Mouse (Mus musculus) thymus, adult 2 months (tissue): Measurements from ENCODE around the gene Cxcr6. TPM values are rescaled to one million over a fixed set of nuclear protein-coding genes. Genes with fewer than 3 reads are reported as not detected.

ENCODE experiments used
- DNase-seq: peaks from one replicate; pipeline ENCODE4 v3.0.0; 2021
- H3K27ac ChIP-seq: fragments of 200-500 bp; 2 replicates; pipeline ENCODE4 v1.5.1; 2012; ENCODE audit warnings: low read length, control low read depth; ENCODE audit not compliant: control insufficient read depth, insufficient read depth
- H3K27me3 ChIP-seq: fragments of 200-500 bp; 2 replicates; pipeline ENCODE4 v1.6.1; 2012; ENCODE audit warnings: mild to moderate bottlenecking, low read length, moderate library complexity, mixed read lengths; ENCODE audit not compliant: control insufficient read depth, insufficient read depth
- H3K36me3 ChIP-seq: fragments of 200-500 bp; 2 replicates; pipeline ENCODE4 v1.6.1; 2012; ENCODE audit warnings: mild to moderate bottlenecking, low read length, moderate library complexity; ENCODE audit not compliant: control insufficient read depth, insufficient read depth
- H3K4me1 ChIP-seq: fragments of 200-500 bp; replicated peaks from 2 replicates; pipeline ENCODE4 v1.6.1; 2012; ENCODE audit warnings: low read length; ENCODE audit not compliant: control insufficient read depth, insufficient read depth
- H3K4me3 ChIP-seq: fragments of 200-500 bp; 2 replicates; pipeline ENCODE4 v1.5.1; 2012; ENCODE audit warnings: mild to moderate bottlenecking, low read length, control low read depth, moderate library complexity; ENCODE audit not compliant: control insufficient read depth, insufficient read depth
- CTCF ChIP-seq: fragments of 200-500 bp; IDR thresholded peaks from 2 replicates; pipeline ENCODE4 v1.5.1; 2012; ENCODE audit warnings: mild to moderate bottlenecking, control low read depth, low read length, moderate library complexity, borderline replicate concordance; ENCODE audit not compliant: control insufficient read depth, poor library complexity, insufficient read depth; ENCODE audit errors: extremely low read depth
- POLR2A ChIP-seq: fragments of 200-500 bp; IDR thresholded peaks from 2 replicates; pipeline ENCODE4 v1.6.1; 2012; ENCODE audit warnings: mild to moderate bottlenecking, low read length, control low read depth, moderate library complexity; ENCODE audit not compliant: control insufficient read depth, poor library complexity, insufficient read depth; ENCODE audit errors: extremely low read depth
- WGBS: fragments of 180-500 bp; shearing (Covaris S2); methylation state at CpG from one replicate; pipeline ENCODE4 v1.1.7; 2018; 5-methylcytosine and 5-hydroxymethylcytosine counted together
- polyA plus RNA-seq: library from polyadenylated mRNA; depleted of rRNA; stranded (reverse); fragments of >200 nt; gene quantifications from 2 replicates; pipeline ENCODE4 v1.2.3, GENCODE M21; 2012; rRNA removed

Gene Cxcr6
- polyA plus RNA-seq = 4.3 and 4.6 TPM in 2 replicates

DNA sequence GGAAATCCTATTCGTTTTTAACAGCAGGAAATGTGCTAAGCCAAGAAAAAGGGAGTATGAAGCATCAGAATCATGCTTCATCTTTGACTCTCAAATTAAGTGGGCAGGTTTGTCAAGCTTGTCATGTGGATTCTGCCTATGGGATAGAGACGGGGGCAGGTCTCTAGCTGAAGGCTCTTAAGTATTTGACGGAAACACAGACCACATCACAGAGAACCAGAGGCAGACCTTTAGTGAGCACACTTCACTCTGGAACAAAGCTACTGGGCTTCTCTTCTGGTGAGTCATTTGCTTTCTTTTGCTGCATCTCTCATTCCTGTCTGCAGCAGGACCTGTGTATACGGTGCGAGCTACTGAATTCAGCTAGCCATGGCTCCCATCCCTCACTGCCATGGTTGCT, at the start of gene Cxcr6:
Cxcr6 (plus strand) TSS at position 209 of the 400 bp plus-strand sequence.
- TF ChIP-seq POLR2A = no peak
- no peak for TF ChIP-seq CTCF
- H3K27me3 ChIP-seq = no peaks in the 10 kb centered on the region
- WGBS = 37% methylated on average over 5 of the region's 5 CpGs
- peaks cover 5% of the 10 kb centered on the region for H3K4me1 ChIP-seq
- H3K27ac ChIP-seq = 0 out of 2 replicates have a peak within 1 kb of the TSS, but pooled peaks have one; percentile 37
- peaks cover 22% of the 10 kb centered on the region for H3K36me3 ChIP-seq
- H3K4me3 ChIP-seq = no peak within 1 kb of the TSS
- no peak for DNase-seq

DNA sequence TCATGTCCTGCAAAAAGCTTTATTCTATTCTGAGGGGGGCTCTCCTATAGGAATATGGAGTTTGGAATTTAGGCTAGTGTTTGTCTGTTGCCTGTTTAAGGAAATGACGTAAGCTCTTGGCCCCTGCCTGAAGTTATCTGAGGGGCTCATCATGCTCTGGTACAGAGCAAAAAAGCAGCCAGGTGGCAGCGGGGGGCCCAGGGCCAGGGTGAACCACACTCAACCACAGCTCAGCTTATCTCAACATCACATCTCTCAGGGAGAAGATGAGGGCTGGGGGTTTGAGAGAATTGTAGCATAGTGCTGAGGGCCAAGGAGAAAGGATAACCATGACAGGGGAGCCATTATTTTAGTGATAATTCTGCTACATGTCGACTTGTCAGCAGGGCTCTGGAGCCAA, 49.5 kb upstream of the Cxcr6 start:
- Histone ChIP-seq H3K4me3 (no peak overlapping the region), H3K27ac (peak overlapping the region; percentile 100), H3K4me1 (peaks cover 17% of the 10 kb centered on the region), H3K27me3 (no peaks in the 10 kb centered on the region), H3K36me3 (no peaks in the 10 kb centered on the region)
- no peak for TF ChIP-seq CTCF
- TF ChIP-seq POLR2A = no peak
- DNase-seq = peak; percentile 90
- WGBS = 10% methylated on average over 3 of the region's 3 CpGs

DNA sequence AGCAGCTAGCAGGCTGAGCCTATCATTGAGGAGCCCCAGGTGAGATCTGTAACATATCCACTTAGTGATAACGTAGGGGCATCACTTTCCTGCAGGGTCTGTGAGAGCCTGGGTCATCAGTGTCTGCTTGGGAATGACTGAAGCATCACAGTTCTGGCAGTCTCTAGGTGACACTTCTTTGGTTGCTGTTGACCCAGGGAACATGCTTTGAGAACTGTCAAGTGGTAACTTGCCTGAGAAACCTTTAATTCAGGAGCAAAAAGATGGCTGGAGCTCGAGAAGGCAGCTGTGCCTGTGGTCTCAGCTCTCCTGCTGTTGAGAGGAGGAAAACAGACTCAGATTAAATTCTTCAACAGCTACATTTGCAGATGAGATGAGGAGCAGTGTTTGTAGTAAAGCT, 48.9 kb upstream of the Cxcr6 start:
- Histone ChIP-seq H3K36me3 (no peaks in the 10 kb centered on the region), H3K4me3 (peak overlapping the region; percentile 23), H3K27ac (peak overlapping the region; percentile 100), H3K4me1 (peaks cover 19% of the 10 kb centered on the region), H3K27me3 (no peaks in the 10 kb centered on the region)
- TF ChIP-seq CTCF (no peak), POLR2A (no peak)
- WGBS = 17% methylated on average over 2 of the region's 2 CpGs
- DNase-seq = peak; percentile 48

DNA sequence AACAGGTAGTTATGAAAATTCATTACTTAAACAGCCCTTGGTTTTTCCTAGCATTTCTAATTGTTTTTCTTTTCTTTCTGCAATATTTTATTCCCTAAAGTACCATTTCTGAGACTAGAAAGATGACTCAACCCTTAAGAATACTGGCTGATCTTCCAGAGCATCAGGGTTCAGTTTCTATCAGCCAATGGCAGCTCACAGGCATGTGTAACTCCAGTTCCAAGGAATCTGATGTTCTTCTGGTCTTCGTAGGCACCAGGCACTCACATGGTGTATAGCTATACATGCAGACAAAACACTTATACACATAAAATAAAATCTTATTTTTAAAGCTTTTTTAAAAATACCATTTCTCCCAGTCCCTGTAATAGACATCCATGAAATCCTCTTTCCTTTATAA, 48.1 kb upstream of the Cxcr6 start:
- 84% methylated on average over 1 of the region's 1 CpGs for WGBS
- TF ChIP-seq POLR2A (no peak), CTCF (no peak)
- Histone ChIP-seq H3K27ac (peak overlapping the region; percentile 60; the same call in 1 of the 2 replicates), H3K36me3 (no peaks in the 10 kb centered on the region), H3K27me3 (no peaks in the 10 kb centered on the region), H3K4me1 (peaks cover 22% of the 10 kb centered on the region), H3K4me3 (no peak overlapping the region)
- no peak for DNase-seq

DNA sequence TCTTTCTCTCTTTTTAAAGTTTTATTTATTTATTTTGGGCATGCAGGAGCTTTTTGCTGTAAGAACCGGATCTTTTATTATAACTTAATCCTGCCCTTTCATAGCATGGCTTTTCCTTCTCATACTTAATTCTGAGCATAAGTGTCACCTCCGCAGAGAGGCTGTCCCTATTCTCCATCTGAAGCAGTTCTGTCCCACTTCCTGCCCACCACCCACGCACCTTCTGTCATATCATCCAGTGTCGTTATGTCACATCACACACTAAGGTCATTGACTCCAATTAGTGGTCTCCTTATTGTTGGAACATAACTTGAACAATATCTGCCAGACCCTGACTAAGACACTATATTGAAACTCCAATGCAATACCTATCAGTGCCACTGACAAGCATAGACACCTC, 47.6 kb upstream of the Cxcr6 start:
- H3K36me3 ChIP-seq = no peaks in the 10 kb centered on the region
- DNase-seq = peak; percentile 67
- H3K4me1 ChIP-seq = peaks cover 24% of the 10 kb centered on the region
- H3K27me3 ChIP-seq = no peaks in the 10 kb centered on the region
- H3K27ac ChIP-seq = peak overlapping the region; percentile 75
- no peak overlapping the region for H3K4me3 ChIP-seq
- no peak for TF ChIP-seq POLR2A
- no peak for TF ChIP-seq CTCF
- WGBS = 32% methylated on average over 4 of the region's 4 CpGs

DNA sequence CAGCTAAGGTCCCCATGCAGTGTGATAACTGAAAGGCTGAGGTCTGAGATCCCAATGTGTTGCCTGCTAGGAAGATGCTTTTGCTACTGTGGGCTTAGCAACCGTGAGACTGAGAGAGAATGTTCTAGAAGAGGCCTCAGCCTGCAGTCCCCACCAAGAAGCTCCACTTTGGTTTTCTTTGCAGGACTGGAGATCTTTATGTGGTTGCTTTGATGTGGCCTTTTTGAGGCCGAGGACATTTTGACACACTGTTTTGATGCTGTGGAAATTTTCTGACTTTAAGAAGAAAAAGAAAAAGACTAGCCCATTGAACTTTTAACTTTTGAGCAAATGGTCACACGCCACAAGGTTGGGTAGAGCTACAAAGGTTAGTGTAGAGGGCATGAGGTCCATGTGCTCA, 45.5 kb upstream of the Cxcr6 start:
- H3K4me3 ChIP-seq = no peak overlapping the region
- peaks cover 28% of the 10 kb centered on the region for H3K4me1 ChIP-seq
- H3K27ac ChIP-seq = peak overlapping the region; percentile 21; the same call in 1 of the 2 replicates
- 22% methylated on average over 3 of the region's 3 CpGs for WGBS
- TF ChIP-seq POLR2A (no peak), CTCF (no peak)
- no peaks in the 10 kb centered on the region for H3K27me3 ChIP-seq
- H3K36me3 ChIP-seq = no peaks in the 10 kb centered on the region
- no peak for DNase-seq

DNA sequence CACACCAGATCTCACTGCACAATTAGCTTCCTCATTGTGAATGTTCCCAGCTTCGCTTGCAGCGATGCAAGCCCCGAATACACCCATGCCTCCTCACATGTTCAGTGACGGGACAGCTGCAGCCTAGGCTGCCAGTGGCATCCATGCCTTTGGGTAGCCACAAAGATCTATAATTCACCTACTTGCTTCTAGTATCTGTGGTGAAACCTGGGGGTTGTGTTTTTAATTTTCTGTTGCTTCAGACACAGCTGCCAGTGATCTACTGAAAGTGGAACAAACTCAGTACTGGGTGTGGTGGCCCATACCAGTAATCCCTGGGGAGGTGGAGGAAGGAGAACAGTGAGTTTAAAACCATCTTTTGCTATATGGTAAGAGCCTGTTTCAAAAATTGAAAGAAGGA, 43.4 kb upstream of the Cxcr6 start:
- no peaks in the 10 kb centered on the region for H3K36me3 ChIP-seq
- DNase-seq = no peak
- peak overlapping the region; percentile 85 for H3K27ac ChIP-seq
- H3K4me3 ChIP-seq = no peak overlapping the region
- 9% methylated on average over 4 of the region's 4 CpGs for WGBS
- no peak for TF ChIP-seq POLR2A
- no peak for TF ChIP-seq CTCF
- no peaks in the 10 kb centered on the region for H3K27me3 ChIP-seq
- peaks cover 29% of the 10 kb centered on the region for H3K4me1 ChIP-seq
